Mouse (Mus musculus): ENCODE data around the gene A530064D06Rik.

A530064D06Rik gene

DNA sequence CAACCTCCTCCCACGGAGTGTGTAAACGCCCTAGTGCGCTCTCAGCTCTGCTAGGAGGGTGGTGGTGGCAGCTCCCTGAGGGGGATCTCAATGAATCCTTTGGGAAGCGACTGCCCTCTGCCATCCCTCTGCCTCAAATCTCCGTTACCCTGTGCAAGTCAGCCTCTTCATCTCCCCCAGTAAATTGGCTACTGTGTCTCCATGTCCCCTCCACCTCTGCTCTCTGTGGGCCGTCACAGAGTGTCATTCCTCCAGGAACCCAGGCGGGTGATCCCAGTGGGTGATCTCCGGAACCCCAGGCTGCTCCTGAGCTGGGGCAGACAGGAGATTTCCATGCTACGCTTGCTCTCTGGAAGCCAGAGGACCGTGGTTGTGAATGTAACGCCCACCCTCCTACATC, 67.8 kb downstream of the A530064D06Rik start:
- in situ Hi-C loops (cut with MboI; ENCODE audit: low pct_unique_long_range_greater_than_20kb in 1 of 2, low sequenced_read_pairs in 2 of 2, unreplicated experiment in 1 of 2), result loop anchor here (5.0 to 10.0 kb wide), 3 partner anchors 42 to 255 kb away; no protein-coding TSS in a partner anchor
